Mouse (Mus musculus): ENCODE results near the gene Krtap28-10.

Gene Krtap28-10

GRCm38 (mm10) chr1:83034509-83034908 is 7.8 kb downstream of the Krtap28-10 start:
- no peak for TF ChIP-seq NANOG (IDR thresholded peaks at IDR 0.05; ENCODE audit: borderline replicate concordance, low read length)
- TF ChIP-seq POU5F1 (IDR thresholded peaks at IDR 0.05; ENCODE audit: borderline replicate concordance, low read length), result no peak
- no peak for TF ChIP-seq CTCF (conservative IDR thresholded peaks at IDR 0.05; ENCODE audit: low read length)
- peaks cover 25% of the 10 kb centered on the region for H3K4me1 ChIP-seq (replicated peaks; ENCODE audit: low read depth, low read length)
- H3K4me3 ChIP-seq (replicated peaks; ENCODE audit: low read length), result no peak overlapping the region
- no peaks in the 10 kb centered on the region for H3K9me3 ChIP-seq (ENCODE audit: low read length)
- H3K36me3 ChIP-seq (ENCODE audit: insufficient read depth, low read length), result no peaks in the 10 kb centered on the region
- H3K27me3 ChIP-seq (ENCODE audit: insufficient read depth, low read length), result no peaks in the 10 kb centered on the region

DNA sequence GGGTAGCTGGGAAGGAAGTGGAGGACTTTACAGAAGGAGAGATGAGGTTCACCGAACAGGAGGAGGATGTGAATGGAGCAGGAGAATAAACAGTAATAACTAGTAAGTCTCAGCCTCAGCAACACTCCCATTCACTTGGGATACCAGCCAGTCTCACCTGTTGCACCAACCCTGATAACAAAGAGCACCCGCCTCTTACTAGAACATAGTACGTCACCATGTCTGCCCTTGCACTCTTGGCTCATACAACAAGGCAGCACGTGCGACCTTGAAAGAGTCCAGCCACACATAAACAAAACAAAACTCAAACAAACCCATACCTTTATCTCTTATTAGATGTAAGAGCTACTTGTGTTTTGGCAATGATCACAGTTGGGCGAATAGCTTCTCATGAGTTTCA is 9.8 kb downstream of the Krtap28-10 start:
- H3K36me3 ChIP-seq (ENCODE audit: insufficient read depth, low read length), result no peaks in the 10 kb centered on the region
- H3K4me1 ChIP-seq (replicated peaks; ENCODE audit: low read depth, low read length), result peaks cover 7% of the 10 kb centered on the region
- no peaks in the 10 kb centered on the region for H3K27me3 ChIP-seq (ENCODE audit: insufficient read depth, low read length)

GRCm38 (mm10) chr1:83031950-83032349 is 10.3 kb downstream of the Krtap28-10 start:
- no peak for TF ChIP-seq POU5F1 (IDR thresholded peaks at IDR 0.05; ENCODE audit: borderline replicate concordance, low read length)
- TF ChIP-seq CTCF (conservative IDR thresholded peaks at IDR 0.05; ENCODE audit: low read length), result no peak
- TF ChIP-seq NANOG (IDR thresholded peaks at IDR 0.05; ENCODE audit: borderline replicate concordance, low read length), result no peak
- no peak overlapping the region for H3K4me3 ChIP-seq (replicated peaks; ENCODE audit: low read length)
- H3K9me3 ChIP-seq (ENCODE audit: low read length), result no peaks in the 10 kb centered on the region
- H3K4me1 ChIP-seq (replicated peaks; ENCODE audit: low read depth, low read length), result peaks cover 3% of the 10 kb centered on the region
- no peaks in the 10 kb centered on the region for H3K27me3 ChIP-seq (ENCODE audit: insufficient read depth, low read length)
- no peaks in the 10 kb centered on the region for H3K36me3 ChIP-seq (ENCODE audit: insufficient read depth, low read length)

More for the DNA sequence above, 9.8 kb downstream of the Krtap28-10 start:
- no peaks in the 10 kb centered on the region for H3K9me3 ChIP-seq (ENCODE audit: low read length)
- no peak for TF ChIP-seq CTCF (conservative IDR thresholded peaks at IDR 0.05; ENCODE audit: low read length)
- no peak overlapping the region for H3K4me3 ChIP-seq (replicated peaks; ENCODE audit: low read length)

- Histone ChIP-seq H3K27me3 (ENCODE audit: insufficient read depth, low read length) (no peaks in the 10 kb centered on the region), H3K9me3 (ENCODE audit: low read length) (peaks cover 10% of the 10 kb centered on the region; the same call in 1 of the 2 replicates), H3K4me3 (replicated peaks; ENCODE audit: low read length) (no peak overlapping the region), H3K36me3 (ENCODE audit: insufficient read depth, low read length) (no peaks in the 10 kb centered on the region), H3K4me1 (replicated peaks; ENCODE audit: low read depth, low read length) (no peaks in the 10 kb centered on the region)
- TF ChIP-seq NANOG (IDR thresholded peaks at IDR 0.05; ENCODE audit: borderline replicate concordance, low read length), result no peak
- no peak for TF ChIP-seq CTCF (conservative IDR thresholded peaks at IDR 0.05; ENCODE audit: low read length)
- no peak for TF ChIP-seq POU5F1 (IDR thresholded peaks at IDR 0.05; ENCODE audit: borderline replicate concordance, low read length)
These were observed 25.7 kb downstream of the Krtap28-10 start for GRCm38 (mm10) chr1:83016556-83016955.

DNA sequence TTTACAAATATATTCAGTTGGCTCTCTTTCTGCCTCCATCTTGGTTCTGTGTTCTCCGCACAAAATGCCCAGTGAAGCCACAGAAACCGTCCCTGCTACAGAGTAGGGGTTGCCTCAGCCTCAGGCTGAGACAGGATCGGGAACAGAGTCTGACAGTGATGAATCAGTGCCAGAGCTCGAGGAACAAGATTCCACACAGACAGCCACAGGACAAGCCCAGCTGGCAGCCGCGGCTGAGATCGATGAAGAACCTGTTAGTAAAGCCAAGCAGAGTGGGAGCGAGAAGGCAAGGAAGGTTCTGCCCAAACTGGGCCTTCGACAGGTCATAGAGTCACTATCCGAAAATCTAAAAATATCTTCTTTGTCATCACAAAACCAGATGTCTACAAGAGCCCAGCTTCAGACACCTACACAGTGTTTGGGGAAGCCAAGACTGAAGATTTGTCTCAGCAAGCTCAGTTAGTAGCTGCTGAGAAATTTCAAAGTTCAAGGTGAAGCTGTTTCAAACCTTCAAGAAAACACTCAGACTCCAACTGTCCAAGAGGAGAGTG is 26.9 kb downstream of the Krtap28-10 start:
- Histone ChIP-seq H3K9me3 (ENCODE audit: low read length) (peaks cover 5% of the 10 kb centered on the region; the same call in 1 of the 2 replicates), H3K4me3 (replicated peaks; ENCODE audit: low read length) (no peak overlapping the region), H3K4me1 (replicated peaks; ENCODE audit: low read depth, low read length) (no peaks in the 10 kb centered on the region), H3K27me3 (ENCODE audit: insufficient read depth, low read length) (no peaks in the 10 kb centered on the region), H3K36me3 (ENCODE audit: insufficient read depth, low read length) (no peaks in the 10 kb centered on the region)
- no peak for TF ChIP-seq NANOG (IDR thresholded peaks at IDR 0.05; ENCODE audit: borderline replicate concordance, low read length)
- no peak for TF ChIP-seq POU5F1 (IDR thresholded peaks at IDR 0.05; ENCODE audit: borderline replicate concordance, low read length)
- TF ChIP-seq CTCF (conservative IDR thresholded peaks at IDR 0.05; ENCODE audit: low read length), result no peak

DNA sequence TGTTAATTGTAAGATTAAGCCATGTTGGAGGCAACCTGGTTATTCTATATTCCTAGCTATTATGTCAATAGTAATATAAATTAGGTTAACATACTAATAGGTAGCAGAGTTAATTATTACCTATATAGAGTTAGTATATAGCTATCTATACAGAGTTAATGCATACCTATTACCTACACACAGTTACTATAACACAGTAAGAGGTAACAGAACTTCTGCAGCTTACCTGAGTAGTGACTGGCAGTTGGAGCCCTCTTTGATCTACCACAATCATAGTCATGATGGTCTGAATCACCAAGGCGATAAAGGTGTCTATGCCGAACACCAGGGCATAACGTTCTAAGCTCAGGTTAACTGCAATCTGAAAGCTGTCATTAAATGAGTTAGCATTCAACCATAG is 27.8 kb downstream of the Krtap28-10 start:
- Histone ChIP-seq H3K27me3 (ENCODE audit: insufficient read depth, low read length) (no peaks in the 10 kb centered on the region), H3K36me3 (ENCODE audit: insufficient read depth, low read length) (no peaks in the 10 kb centered on the region), H3K4me3 (replicated peaks; ENCODE audit: low read length) (no peak overlapping the region), H3K4me1 (replicated peaks; ENCODE audit: low read depth, low read length) (no peaks in the 10 kb centered on the region), H3K9me3 (ENCODE audit: low read length) (peaks cover 5% of the 10 kb centered on the region; the same call in 1 of the 2 replicates)
- TF ChIP-seq CTCF (conservative IDR thresholded peaks at IDR 0.05; ENCODE audit: low read length) (no peak), NANOG (IDR thresholded peaks at IDR 0.05; ENCODE audit: borderline replicate concordance, low read length) (no peak)

GRCm38 (mm10) chr1:83007471-83007870 is 34.8 kb downstream of the Krtap28-10 start:
- TF ChIP-seq POU5F1 (IDR thresholded peaks at IDR 0.05; ENCODE audit: borderline replicate concordance, low read length) (no peak), NANOG (IDR thresholded peaks at IDR 0.05; ENCODE audit: borderline replicate concordance, low read length) (no peak), CTCF (conservative IDR thresholded peaks at IDR 0.05; ENCODE audit: low read length) (no peak)
- Histone ChIP-seq H3K36me3 (ENCODE audit: insufficient read depth, low read length) (no peaks in the 10 kb centered on the region), H3K27me3 (ENCODE audit: insufficient read depth, low read length) (peaks cover 12% of the 10 kb centered on the region), H3K4me3 (replicated peaks; ENCODE audit: low read length) (no peak overlapping the region), H3K4me1 (replicated peaks; ENCODE audit: low read depth, low read length) (0 out of 2 replicates have a peak, but pooled peaks cover 3% of the 10 kb centered on the region), H3K9me3 (ENCODE audit: low read length) (no peaks in the 10 kb centered on the region)

DNA sequence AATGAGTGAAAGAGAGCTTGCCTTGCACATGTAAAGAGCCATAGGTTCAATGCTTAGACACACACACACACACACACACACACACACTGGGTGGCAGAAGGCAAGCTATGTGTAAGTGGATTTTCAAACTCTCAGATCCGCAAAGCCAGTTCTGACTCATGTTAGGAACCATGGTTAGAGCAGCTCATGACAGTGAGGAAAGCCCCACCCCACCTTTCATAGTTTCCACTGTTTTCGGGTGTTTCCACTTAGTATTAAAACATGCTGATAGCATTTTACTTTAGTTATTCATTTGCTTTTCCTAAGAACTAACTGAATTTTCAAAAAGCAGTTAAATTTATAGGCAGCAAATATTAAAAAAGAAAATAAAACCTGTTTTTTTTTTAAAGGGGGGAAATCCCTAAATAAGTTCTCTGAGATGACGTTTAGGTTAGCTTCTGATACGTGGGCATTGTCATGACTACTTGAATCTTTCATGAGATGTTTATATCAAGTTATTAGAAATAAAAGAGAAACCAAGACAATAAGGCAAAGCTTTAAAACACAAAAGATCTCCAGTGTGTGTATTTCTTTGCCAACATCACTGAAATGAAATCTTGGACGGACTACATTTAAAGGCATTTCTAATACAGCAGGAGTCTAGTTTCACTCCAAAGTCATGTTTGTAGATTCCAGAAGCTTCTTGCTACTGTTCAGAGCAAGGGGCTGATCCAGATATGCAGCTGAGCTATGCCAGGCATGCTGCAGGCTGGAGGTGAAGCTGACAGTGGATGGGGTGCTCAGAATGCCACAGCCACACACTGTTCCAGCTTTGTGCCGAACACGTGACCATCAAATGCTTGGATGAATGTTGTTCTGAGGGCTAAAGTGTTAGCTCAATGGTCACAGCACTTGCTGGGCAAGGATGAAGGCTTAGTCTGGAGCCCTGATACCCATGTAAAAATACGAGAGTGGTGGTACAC is 35.8 kb downstream of the Krtap28-10 start:
- 0 out of 2 replicates have a peak, but pooled peaks cover 3% of the 10 kb centered on the region for H3K4me1 ChIP-seq (replicated peaks; ENCODE audit: low read depth, low read length)
- no peak for TF ChIP-seq POU5F1 (IDR thresholded peaks at IDR 0.05; ENCODE audit: borderline replicate concordance, low read length)
- no peak for TF ChIP-seq NANOG (IDR thresholded peaks at IDR 0.05; ENCODE audit: borderline replicate concordance, low read length)
- TF ChIP-seq CTCF (conservative IDR thresholded peaks at IDR 0.05; ENCODE audit: low read length), result no peak

More for the DNA sequence above, 35.8 kb downstream of the Krtap28-10 start:
- H3K4me3 ChIP-seq (replicated peaks; ENCODE audit: low read length), result no peak overlapping the region
- no peaks in the 10 kb centered on the region for H3K36me3 ChIP-seq (ENCODE audit: insufficient read depth, low read length)
- no peaks in the 10 kb centered on the region for H3K9me3 ChIP-seq (ENCODE audit: low read length)
- peaks cover 12% of the 10 kb centered on the region for H3K27me3 ChIP-seq (ENCODE audit: insufficient read depth, low read length)

Measured in E14TG2a.4 (cell line).